Comparison of ENCODE assay signal across 8 mouse cellular contexts in genomic region chr7:30198481-30198971, GRCm38 (mm10). TPM values are rescaled to one million over a fixed set of nuclear protein-coding genes. Genes with fewer than 3 reads are reported as not detected.
DNase-seq lines count a peak whose midpoint lies in the region; ATAC-seq and TF ChIP-seq lines count a peak whose summit lies in the region.

Gene Capns1, minus strand, starts transcription at chr7:30198811.

- H3K9ac ChIP-seq in lung, embryonic 15.5 days: no peak within 1 kb of the TSS

- intact Hi-C loops in heart, postnatal 14 days (cut with DNase I): loop anchor here (2.0 kb wide), 1 partner anchor 14 kb away; the partner anchor contains the start of gene Cox7a1

- peak; percentile 73 for DNase-seq in MN1 (ENCODE audit: low spot score)
- DNase-seq in brain, adult 2 months (ENCODE audit: low read depth, low spot score): peak; percentile 95
- DNase-seq in heart, postnatal 14 days: peak; percentile 58 to 74
- peak; percentile 54 to 70 for DNase-seq in kidney, postnatal 4 days
- DNase-seq in ovary, postnatal 36 days (ENCODE audit: low spot score): no peak

- peak within 1 kb of the TSS; percentile 50; the same call in 1 of the 2 replicates for H3K27ac ChIP-seq in lung, embryonic 15.5 days
- H3K27ac ChIP-seq in olfactory bulb, adult 2 months (ENCODE audit: insufficient read depth, low read depth, low read length): no peak within 1 kb of the TSS

- peak within 1 kb of the TSS; percentile 27 for H3K4me2 ChIP-seq in lung, embryonic 15.5 days

- 0 out of 2 replicates have a peak, but pooled peaks have one; percentile 31 for TF ChIP-seq CTCF in olfactory bulb, adult 2 months (IDR thresholded peaks at IDR 0.05; ENCODE audit: insufficient read depth, low read depth, low read length)

- H3K27me3 ChIP-seq in lung, embryonic 15.5 days: no peaks in the 10 kb centered on the region

- H3K9me3 ChIP-seq in lung, embryonic 15.5 days: no peaks in the 10 kb centered on the region

- no peak for TF ChIP-seq POLR2A in olfactory bulb, adult 2 months (IDR thresholded peaks at IDR 0.05; ENCODE audit: insufficient read depth, low read depth, low read length)

- 6% methylated on average over 8 of the region's 8 CpGs for WGBS in lung, embryonic 15.5 days
- 1% methylated on average over 8 of the region's 8 CpGs for WGBS in olfactory bulb, adult 2 months

- H3K36me3 ChIP-seq in lung, embryonic 15.5 days: no peaks in the 10 kb centered on the region

- H3K4me3 ChIP-seq in lung, embryonic 15.5 days: peak within 1 kb of the TSS; percentile 15; the same call in 1 of the 2 replicates
- no peak within 1 kb of the TSS for H3K4me3 ChIP-seq in olfactory bulb, adult 2 months (ENCODE audit: insufficient read depth, low read depth, low read length)

- peak; percentile 50 for ATAC-seq in erythroid progenitor cell, adult 5-6 weeks (replicated peaks; ENCODE audit: low FRiP score, poor library complexity, severe bottlenecking)
- 0 out of 2 replicates have a peak, but pooled peaks have one; percentile 44 for ATAC-seq in lung, embryonic 15.5 days (ENCODE audit: borderline replicate concordance, extremely low read depth, low FRiP score, low TSS enrichment)

- peaks cover 19% of the 10 kb centered on the region for H3K4me1 ChIP-seq in lung, embryonic 15.5 days
- no peaks in the 10 kb centered on the region for H3K4me1 ChIP-seq in olfactory bulb, adult 2 months (ENCODE audit: control insufficient read depth, insufficient read depth, low read length)

RNA-seq across cellular contexts. Expression of gene Capns1, which starts in this region (rescaled TPM):
- total RNA-seq in erythroid progenitor cell, adult 5-6 weeks (2015; ENCODE audit: low replicate concordance): 161 and 183 TPM in 2 replicates
- 48.6 and 66.3 TPM in 2 replicates for total RNA-seq in erythroid progenitor cell, adult 5-6 weeks (2017; ENCODE audit: low replicate concordance)
- 100 to 1,000 TPM; 285 to 301 TPM for total RNA-seq in heart, postnatal 14 days (2021)
- 97.0 and 104 TPM in 2 replicates for polyA plus RNA-seq in lung, embryonic 15.5 days (2015; fragmentation: Nextera tagmentation; extraction: Ambion mirVana)
- polyA plus RNA-seq in olfactory bulb, adult 2 months (2012; ENCODE audit: insufficient read depth, insufficient read length, low replicate concordance, missing spikeins): 469 TPM in 1 of 2 replicates, not detected in the other
